Mouse (Mus musculus) monocyte, adult 5-6 weeks (primary cell): ENCODE measurements around the gene Fam173b. TPM values are rescaled to one million over a fixed set of nuclear protein-coding genes. Genes with fewer than 3 reads are reported as not detected.

ENCODE experiments used
- ATAC-seq: fragments of 153-309, 156-312 bp; replicated peaks from 2 replicates; pipeline ENCODE4 v1.8.0; 2017; ENCODE audit warnings: mild to moderate bottlenecking; ENCODE audit not compliant: low TSS enrichment, insufficient number of reproducible peaks, severe bottlenecking, poor library complexity, low FRiP score
- total RNA-seq: library from RNA; stranded (forward); fragments of 200-1000, 200-491, 200-594 nt; gene quantifications from 3 replicates; pipeline ENCODE4 v1.2.3, GENCODE M21; 2017

Fam173b gene
- total RNA-seq, 1 experiment from 2014 or later: 6.8 TPM

DNA sequence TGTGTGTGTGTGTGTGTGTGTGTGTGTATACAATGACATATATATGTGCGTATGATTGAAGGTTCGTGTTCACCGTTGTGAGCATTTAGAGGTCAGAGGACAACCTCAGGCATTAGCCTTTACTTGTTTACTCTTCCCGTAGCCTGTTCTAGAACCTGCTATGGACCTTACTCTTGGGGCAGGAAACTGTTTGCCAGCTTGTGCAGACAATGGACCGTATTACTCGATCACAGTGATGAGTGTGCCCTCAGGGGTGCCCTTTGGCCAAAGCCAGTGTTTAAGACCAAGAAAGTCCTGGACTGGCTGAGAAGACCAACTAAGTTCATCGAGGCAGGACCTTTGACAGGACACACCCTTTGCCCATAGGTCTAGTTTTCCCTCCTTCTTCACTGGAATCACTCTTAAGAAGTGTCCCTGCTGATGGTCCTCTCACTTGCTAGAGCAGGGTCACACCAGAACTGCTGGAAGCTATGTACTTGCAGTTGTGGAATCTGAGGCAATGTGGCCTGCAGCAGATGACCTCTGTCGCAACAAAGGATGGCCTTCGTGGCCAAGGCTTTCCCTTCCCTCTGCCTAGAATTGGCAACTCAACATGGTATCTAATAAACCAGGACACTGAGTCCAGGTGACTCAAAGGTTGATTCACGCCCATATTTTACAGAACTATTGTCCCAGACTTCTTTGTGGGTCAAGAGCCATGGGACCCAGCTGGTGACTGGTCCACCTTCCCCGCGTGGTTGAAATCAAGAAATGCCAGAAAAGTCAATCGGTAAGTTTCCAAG, 18.2 kb upstream of the Fam173b start:
- no peak for ATAC-seq

DNA sequence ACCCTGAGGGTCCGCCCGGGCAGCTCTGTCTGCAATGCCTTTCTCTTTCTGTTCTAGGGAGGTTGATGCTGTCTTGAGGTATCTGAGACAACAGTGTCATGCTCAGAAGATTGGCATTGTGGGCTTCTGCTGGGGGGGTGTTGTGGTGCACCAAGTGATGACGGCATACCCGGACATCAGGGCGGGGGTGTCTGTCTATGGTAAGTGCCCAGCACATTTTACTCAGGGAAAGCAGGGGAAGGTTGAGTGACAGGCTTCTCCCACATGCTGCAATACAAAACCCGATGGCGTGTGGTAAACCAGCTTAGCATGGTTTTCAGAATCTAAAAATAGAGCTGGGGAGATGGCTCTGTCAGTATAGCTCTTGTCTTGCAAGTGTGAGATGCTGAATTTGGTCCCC, 16.4 kb upstream of the Fam173b start:
- no peak for ATAC-seq

DNA sequence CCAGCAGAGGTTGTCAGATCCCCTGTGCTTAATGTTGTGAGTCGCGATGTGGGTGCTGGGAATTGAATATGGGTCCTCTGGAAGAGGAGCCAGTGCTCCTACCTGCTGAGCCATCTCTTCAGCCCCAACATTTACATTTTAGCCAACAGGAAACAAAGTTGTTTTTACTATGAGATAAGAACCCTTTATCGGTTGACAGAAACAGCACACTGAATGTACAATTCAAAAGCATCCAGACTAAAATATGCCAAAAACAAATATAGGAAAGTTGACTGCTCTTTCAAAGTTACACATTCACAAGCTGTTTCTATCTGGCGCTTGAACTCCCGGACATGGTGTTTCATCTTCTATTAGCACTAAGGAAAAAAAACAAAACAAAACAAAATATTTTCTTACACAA, 15.6 kb upstream of the Fam173b start:
- no peak for ATAC-seq

DNA sequence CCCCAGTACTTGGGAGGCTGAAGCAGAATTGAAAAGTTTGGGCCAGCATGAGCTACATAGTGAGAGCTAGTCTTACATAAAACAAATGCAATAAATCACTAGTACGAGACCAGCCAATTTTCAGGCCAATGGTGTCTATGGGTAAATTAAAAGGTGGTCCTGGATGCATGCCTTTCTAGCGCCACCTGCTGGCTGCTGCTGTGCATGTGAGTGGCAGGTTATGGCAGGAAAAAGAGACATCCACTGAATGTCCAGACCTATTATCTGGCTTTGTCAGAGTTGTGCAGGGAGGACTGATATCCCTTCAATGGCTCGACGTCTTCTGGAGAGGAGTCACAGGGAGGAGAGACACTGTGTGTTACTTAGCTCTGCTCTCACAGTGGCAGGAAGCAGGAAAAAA, 15.1 kb upstream of the Fam173b start:
- peak; percentile 76; the same call in 1 of the 2 replicates for ATAC-seq

DNA sequence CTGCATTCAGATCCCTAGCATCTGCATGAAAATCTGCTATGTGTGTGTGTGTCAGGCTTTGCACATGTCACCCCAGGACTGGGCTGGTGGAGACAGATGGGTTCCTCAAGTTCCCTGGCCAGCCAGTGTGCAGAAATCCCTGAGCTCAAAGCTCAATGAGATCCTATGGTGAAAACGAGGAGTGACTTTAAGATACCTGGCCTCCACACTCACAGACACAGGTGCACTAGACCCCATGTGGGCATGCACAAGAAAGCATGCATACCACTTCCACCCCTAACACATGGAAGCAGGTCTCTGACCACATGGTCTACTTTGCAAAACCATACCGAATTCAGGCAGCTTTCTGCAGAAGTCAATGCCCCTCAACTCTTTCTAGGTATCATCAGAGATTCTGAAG, 13.9 kb upstream of the Fam173b start:
- ATAC-seq: no peak

DNA sequence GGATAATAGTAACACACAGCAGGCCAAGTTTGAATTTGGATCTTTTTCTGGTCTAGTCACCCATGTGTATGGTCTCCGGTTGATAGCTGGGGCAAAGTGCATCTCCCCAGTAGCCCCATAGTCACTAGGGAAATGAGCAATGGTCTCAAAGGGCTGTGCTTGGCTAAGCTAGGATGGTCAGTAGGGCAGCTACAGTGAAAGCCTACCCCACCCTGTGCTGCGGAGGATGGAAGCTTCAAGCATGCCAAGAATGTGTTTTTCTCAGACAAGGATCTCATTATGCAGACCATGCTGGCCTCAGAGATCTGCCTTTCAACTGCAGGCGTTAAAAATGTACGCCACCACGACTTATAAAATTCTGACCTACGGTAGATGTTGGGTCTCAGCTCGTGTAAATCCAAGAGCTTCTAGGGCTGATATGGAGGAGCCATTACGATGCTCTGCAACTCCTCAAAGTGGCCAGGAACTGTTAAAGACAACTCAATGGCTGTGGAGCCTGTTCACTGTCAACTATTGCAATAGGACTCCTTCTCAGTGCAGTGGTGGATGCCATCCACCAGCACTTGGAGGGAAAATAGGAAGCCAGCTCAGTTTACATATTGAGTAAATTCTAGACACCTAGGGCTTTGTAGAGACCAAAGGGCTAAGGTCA, 12.5 kb upstream of the Fam173b start:
- no peak for ATAC-seq

DNA sequence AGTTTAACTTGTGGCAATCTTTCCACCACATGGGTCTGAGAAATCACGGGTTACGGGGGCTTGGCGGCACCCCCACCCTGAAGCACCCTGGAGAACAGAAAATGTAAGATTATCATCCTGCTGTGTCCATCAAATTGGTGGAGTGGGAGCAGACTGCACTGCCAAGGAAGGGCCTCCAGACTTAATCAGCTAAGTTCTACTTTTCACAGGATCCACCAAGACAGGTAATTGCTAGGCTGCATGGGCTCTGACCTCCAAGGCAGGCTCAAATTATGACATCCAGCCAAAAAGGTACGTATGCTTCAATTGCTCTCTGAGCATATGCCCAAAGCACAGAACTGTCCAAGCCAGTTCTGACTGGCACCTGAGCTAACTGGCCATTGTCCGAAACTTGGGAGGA, 11.5 kb upstream of the Fam173b start:
- ATAC-seq: no peak

DNA sequence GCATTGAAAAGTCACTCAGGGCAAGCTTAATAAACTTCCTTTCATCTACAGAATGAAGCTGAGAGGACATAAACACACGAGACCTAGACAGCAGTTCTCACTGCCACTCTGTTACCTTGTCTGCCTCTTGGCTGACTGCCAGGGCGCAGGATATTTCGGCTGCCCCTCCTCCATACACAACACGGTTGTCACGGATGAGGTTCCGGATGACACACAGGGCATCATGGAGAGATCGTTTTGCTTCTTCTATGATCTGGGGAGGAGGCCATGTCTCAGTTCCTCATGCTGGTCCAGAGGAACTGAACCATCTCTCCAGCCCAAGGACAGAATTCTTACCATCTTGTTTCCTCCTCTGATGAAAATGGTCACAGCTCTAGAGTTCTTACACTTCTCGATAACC, 9.1 kb upstream of the Fam173b start:
- ATAC-seq: no peak

DNA sequence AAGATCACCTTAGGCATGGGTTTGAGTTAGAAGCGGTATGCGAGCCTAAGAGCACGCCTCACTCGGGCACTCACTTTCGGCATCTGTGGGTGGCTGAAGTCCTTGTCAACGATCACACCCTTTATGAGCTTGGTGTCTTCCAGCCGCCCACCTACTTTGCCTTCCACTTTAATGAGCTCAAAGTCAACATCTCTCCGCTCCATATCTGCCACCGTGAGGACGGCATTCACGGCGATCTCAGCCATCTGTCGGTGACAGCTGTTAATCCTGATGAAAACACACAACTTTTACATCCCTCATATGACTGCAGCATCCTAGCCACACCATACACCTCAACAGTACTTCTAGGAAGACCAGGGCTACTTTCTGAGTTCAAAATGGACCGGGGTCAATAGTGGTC, 7.4 kb upstream of the Fam173b start:
- no peak for ATAC-seq

DNA sequence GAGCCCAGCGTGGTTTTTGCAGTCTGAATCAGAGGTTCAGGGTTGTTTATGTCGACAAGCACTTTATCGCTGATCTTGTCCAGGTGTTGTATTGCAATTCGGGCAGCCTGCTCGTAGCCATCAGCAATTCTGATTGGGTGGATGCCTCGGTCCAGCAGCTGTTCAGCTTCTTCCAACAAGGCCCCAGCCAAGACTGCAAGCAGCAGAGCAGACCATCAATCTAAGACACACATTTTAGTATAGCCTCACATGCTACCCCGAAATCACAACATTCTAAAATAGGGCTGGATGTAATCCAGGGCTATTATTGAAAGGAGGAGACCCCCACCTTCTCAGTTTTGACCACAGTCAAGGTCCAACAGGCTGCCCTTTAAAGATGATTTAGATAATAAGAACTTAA, 6.0 kb upstream of the Fam173b start:
- ATAC-seq: no peak

DNA sequence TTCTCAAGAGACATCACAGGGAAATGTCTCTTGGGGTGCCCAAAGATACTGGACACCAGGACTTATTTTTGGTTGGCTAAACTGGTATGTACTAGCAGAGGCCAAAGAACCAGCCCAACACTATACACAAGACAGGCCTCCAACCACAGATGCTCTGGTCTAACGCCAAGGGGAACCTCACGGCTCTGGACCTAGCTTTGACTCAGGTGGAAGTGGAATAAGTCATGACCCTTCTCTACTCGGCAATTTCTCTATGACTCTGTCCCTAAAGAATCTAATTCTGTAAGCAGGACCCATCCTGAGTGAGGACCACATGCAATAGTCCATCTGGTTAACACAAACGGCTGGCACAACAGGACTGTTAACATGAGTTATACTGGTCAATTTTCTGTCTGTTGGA, 1.8 kb upstream of the Fam173b start:
- no peak for ATAC-seq

DNA sequence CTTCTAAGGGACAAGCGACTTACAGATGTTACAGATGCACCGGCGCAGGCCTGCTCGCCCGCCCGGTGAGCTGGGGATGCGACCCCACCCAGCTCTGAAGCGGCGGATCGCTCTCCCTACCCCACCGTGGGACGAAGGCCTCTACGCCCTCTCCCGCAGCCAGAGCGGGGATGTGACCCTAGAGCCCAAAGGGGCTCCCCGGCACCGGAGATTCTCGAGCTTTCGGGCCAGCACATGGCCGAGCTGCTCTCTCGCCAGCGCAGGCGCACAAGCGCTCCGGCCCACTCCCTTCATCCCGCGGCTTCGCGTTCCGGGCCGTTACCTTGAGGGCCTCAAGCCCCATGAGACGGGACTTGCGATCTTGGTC, 390 bp upstream of the Fam173b start:
- ATAC-seq: peak; percentile 53

DNA sequence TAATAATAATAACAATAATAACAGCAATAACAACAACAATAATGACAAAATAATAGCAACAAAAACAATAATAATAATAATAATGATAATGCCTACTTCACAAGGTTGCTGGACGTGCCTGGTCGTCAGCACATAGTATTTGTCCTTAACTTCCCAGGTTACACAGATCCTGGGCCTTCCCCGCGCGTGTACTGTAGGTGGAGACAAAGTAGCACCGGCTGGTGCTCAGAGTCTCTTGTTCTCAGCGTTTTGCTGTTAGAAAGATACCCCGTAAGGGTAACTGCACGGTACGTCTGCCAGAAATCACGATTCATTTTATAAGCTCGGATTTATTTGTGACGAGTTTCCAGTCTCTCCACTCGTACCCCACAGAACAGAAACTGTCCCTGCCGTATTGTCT, 774 bp downstream of the Fam173b start:
- no peak for ATAC-seq

DNA sequence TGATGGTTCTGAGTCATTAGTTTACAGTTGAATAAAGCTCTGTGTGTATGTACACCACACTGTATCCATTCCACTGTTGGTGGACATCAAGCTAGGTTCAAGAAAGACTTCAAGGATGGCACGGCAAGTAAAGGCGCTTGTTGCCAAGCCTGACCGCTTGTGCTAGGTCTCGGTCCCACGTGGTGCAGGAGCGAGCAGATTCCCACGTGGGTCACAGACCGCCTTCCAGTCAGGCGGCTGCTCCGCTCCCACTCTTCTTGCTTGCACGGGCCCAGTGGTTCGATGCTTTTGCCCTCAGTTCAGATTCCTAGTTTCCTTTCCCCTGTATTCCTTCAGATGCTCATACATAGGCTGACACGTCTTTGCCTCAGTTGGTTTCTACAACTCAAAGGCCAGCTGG, 1.5 kb downstream of the Fam173b start:
- no peak for ATAC-seq

DNA sequence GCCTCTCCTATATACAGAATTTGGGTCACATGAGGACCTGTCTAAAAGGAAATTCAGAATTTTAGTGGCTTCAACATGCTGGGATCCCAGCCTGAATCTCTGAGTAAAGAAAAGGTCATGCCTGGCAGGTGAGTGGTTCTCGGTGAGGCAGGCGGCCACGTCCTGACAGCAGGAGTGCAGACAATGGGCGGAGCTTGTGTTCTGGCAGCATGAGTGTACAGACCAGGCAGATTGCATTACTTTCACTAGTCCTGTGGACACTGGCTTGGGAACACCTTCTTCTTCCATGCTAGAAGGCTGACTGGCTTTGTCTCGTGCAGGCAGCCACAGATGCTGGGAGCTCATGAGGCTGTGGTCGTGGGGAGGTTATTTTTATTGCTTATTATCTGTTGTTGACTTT, 5.2 kb downstream of the Fam173b start:
- ATAC-seq: no peak

DNA sequence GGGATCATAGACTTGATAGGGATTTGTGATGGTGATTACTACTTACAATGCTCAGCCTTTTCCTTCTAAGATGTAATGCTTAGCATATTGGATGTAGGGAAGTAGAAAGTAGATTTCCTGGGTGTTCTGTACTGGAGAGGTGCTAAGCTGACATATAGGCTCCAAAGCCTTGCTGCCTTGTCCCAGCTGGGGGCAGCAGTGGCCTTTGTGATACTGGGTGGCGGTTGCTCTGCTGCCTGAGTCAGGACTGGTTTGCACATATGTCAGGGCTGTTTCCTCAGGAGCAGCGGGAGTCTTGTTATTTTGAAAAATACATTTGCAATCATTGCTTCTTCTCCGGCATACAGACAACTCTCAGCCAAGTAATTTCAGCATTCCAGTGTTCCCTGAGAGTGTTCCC, 9.4 kb downstream of the Fam173b start:
- ATAC-seq: no peak

DNA sequence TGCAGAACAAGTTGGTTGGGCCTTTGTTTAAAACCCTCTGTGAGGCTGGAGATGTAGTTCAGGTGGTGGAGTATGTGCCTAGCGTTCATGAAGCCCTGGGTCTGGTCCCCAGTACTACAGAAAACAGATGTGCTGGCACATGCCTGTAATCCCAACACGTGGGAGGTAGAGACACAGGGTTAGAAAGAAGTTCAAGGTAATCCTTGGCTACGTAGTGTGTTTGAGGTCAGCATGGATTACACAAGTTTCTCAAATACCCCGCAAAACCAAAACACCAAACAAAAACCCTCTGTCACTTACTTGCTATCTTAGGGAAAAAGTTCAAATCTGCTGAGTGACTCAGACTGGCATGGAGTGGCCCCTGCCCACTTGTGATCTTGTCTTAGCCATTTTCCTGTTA, 10.3 kb downstream of the Fam173b start:
- ATAC-seq: no peak

DNA sequence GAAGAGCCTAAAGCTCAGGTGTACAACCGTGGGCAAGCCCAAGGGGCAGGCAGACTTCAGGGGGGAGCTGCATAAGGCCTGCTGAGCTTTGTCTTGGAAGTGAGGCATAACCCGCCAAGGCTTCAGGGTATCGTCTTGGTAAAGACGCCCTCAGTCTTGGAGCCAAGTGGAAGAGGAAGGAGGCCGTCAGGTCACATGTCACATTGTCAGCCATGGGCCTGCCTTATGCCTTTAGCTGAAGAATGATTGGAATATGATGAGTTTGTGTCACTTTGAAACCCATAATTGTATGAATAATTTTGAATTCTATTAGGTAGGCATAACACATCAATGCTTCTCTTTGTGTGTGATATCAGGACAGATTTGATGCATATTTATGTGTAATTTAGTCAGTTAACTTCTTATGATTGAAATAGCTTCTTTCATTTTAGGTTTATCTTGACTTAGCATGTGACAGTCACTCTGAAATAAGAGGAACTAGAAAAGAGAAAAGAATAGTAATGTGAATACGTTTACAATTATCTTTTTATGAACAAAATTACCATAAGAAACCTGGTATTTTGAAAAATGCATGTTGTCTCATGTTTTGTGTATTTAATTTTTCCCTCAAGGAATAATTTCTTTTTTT, 12.3 kb downstream of the Fam173b start:
- no peak for ATAC-seq

DNA sequence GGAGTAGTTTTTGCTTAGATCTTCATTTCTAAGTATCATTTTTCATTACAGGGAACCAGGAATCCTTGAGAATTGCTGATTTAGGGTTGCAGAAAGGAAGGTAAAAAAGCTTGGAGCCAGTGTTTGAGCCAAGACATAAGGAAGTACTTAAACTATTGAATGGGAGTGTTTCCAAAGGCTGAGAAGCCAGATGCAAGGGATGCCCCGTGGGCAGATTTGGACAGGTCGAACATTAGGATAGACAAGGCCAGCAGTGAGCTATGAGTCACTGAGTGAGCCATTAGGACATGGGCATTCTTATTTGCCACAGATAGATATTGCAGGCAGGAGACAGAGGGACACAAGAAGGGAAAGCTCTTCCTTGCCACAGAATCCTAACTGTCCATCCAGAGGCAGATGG, 13.0 kb downstream of the Fam173b start:
- no peak for ATAC-seq

DNA sequence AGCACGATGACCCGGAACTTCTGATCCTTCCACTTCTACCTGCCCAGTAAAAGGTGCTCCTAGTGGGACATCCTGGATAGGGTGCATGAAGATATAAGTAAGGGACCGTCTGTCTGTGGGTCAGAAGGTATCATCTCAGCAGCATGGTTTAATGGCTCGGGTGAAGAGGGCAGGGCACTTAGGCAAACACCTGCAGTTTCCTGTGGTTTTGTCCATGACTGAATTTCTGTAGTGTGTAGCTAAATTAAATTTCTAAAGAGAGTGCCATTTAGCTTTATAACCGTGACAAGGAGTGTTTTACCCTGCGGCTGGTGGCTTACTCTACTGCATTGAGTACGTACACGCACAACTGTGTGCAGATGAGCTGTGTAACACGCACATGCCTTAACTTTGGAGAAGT, 15.6 kb downstream of the Fam173b start:
- ATAC-seq: no peak
